Mouse (Mus musculus) erythroblast, embryonic 14.5 days (primary cell): ENCODE results near the gene Ireb2.
"Not testable (repeated sequence)": the region's sequence is repeated elsewhere in the genome, so short reads cannot be mapped to it uniquely, and the experiment has no call there.

Experiments used
- GATA1 ChIP-seq: IDR thresholded peaks from 2 replicates; pipeline ENCODE4 v1.6.1; 2012; ENCODE audit warnings: low read length, inconsistent platforms, mixed read lengths
- TAL1 ChIP-seq: IDR thresholded peaks from 3 replicates; pipeline ENCODE4 v1.6.1; 2012; ENCODE audit warnings: low read length, inconsistent platforms, mixed read lengths

- not testable (repeated sequence) for TF ChIP-seq TAL1, GATA1
These were observed 86.6 kb downstream of the Ireb2 start for GRCm38 (mm10) chr9:54950162-54950561.
